In genomic region chr9:91381284-91382110, GRCm38 (mm10) we compare ENCODE assay signal across 8 mouse cellular contexts. TPM values are rescaled to one million over a fixed set of nuclear protein-coding genes. Genes with fewer than 3 reads are reported as not detected.
DNase-seq lines count a peak whose midpoint lies in the region; ATAC-seq and TF ChIP-seq lines count a peak whose summit lies in the region.

No protein-coding gene starts in this region.

- TF ChIP-seq CTCF in cerebellum, adult 2 months (IDR thresholded peaks at IDR 0.05; ENCODE audit: borderline replicate concordance, insufficient read depth, low read depth, low read length) = no peak
- TF ChIP-seq CTCF in olfactory bulb, adult 2 months (IDR thresholded peaks at IDR 0.05; ENCODE audit: insufficient read depth, low read depth, low read length) = no peak

- peak overlapping the region; percentile 53 for H3K9ac ChIP-seq in forebrain, embryonic 16.5 days (replicated peaks; ENCODE audit: low read depth, low read length)

- peak; percentile 63 for ATAC-seq in forebrain, embryonic 16.5 days

- no peaks in the 10 kb centered on the region for H3K9me3 ChIP-seq in forebrain, embryonic 16.5 days (ENCODE audit: control insufficient read depth, low read length)
- H3K9me3 ChIP-seq in limb, embryonic 10.5 days (replicated peaks) = no peaks in the 10 kb centered on the region

- H3K4me3 ChIP-seq in cerebellum, adult 2 months (replicated peaks; ENCODE audit: insufficient read depth, low read depth, low read length) = peak overlapping the region; percentile 83
- H3K4me3 ChIP-seq in forebrain, embryonic 16.5 days (replicated peaks; ENCODE audit: low read length) = peak overlapping the region; percentile 32
- H3K4me3 ChIP-seq in limb, embryonic 10.5 days = peak overlapping the region; percentile 64
- H3K4me3 ChIP-seq in olfactory bulb, adult 2 months (ENCODE audit: insufficient read depth, low read depth, low read length) = peak overlapping the region; percentile 51

- H3K4me1 ChIP-seq in cerebellum, adult 2 months (ENCODE audit: control insufficient read depth, insufficient read depth, low read length) = peaks cover 22% of the 10 kb centered on the region
- H3K4me1 ChIP-seq in forebrain, embryonic 16.5 days (replicated peaks; ENCODE audit: control insufficient read depth, insufficient read depth, low read length) = peaks cover 19% of the 10 kb centered on the region
- peaks cover 22% of the 10 kb centered on the region for H3K4me1 ChIP-seq in limb, embryonic 10.5 days
- H3K4me1 ChIP-seq in olfactory bulb, adult 2 months (ENCODE audit: control insufficient read depth, insufficient read depth, low read length) = peaks cover 21% of the 10 kb centered on the region

- no peaks in the 10 kb centered on the region for H3K27me3 ChIP-seq in cerebellum, adult 2 months (ENCODE audit: control insufficient read depth, insufficient read depth, low read length)
- H3K27me3 ChIP-seq in forebrain, embryonic 16.5 days (replicated peaks; ENCODE audit: control insufficient read depth, insufficient read depth, low read length) = peaks cover 57% of the 10 kb centered on the region
- H3K27me3 ChIP-seq in limb, embryonic 10.5 days (ENCODE audit: low read depth, poor library complexity, severe bottlenecking) = peaks cover 100% of the 10 kb centered on the region

- peak overlapping the region; percentile 49 for H3K4me2 ChIP-seq in forebrain, embryonic 16.5 days (ENCODE audit: low read length)

- no peaks in the 10 kb centered on the region for H3K36me3 ChIP-seq in forebrain, embryonic 16.5 days (ENCODE audit: control insufficient read depth, insufficient read depth)
- no peaks in the 10 kb centered on the region for H3K36me3 ChIP-seq in limb, embryonic 10.5 days

- peak overlapping the region; percentile 100 for H3K27ac ChIP-seq in cerebellum, adult 2 months (ENCODE audit: insufficient read depth, low read length)
- peak overlapping the region; percentile 68 for H3K27ac ChIP-seq in forebrain, embryonic 16.5 days (ENCODE audit: low read length)
- H3K27ac ChIP-seq in limb, embryonic 10.5 days = peak overlapping the region; percentile 89
- H3K27ac ChIP-seq in olfactory bulb, adult 2 months (ENCODE audit: insufficient read depth, low read depth, low read length) = peak overlapping the region; percentile 65; the same call in 1 of the 2 replicates

- under 1% methylated on average over 74 of the region's 76 CpGs for WGBS in cerebellum, adult 2 months
- under 1% methylated on average over 68 of the region's 76 CpGs for WGBS in forebrain, embryonic 16.5 days
- under 1% methylated on average over 72 of the region's 76 CpGs for WGBS in limb, embryonic 10.5 days
- WGBS in olfactory bulb, adult 2 months = 2% methylated on average over 76 of the region's 76 CpGs

- peak; percentile 67; the same call in 1 of the 2 replicates for TF ChIP-seq POLR2A in cerebellum, adult 2 months (IDR thresholded peaks at IDR 0.05; ENCODE audit: borderline replicate concordance, insufficient read depth, low read length)
- no peak for TF ChIP-seq POLR2A in olfactory bulb, adult 2 months (IDR thresholded peaks at IDR 0.05; ENCODE audit: insufficient read depth, low read depth, low read length)

- peak; percentile 51 to 63 for DNase-seq in layer of hippocampus, postnatal 10 days (ENCODE audit: low spot score in 2 of 2)
- DNase-seq in layer of hippocampus, adult 11-12 months (ENCODE audit: low spot score) = no peak
- peak; percentile 94 for DNase-seq in cerebellum, adult 2 months
- DNase-seq in limb, embryonic 10.5 days (ENCODE audit: low spot score) = peak; percentile 83
- DNase-seq in thymus, postnatal 36 days = no peak
- DNase-seq in thymus, adult 18-20 months = no peak

RNA-seq across cellular contexts. Expression of gene Zic1, which starts 15.9 kb away (rescaled TPM):
- 10 to 100 TPM; 16.7 to 25.1 TPM for total RNA-seq in layer of hippocampus, postnatal 10 days (2021)
- polyA plus RNA-seq in cerebellum, adult 2 months (2012; rRNA removed) = 1,121 and 1,289 TPM in 2 replicates
- 4.5 and 8.0 TPM in 2 replicates for polyA plus RNA-seq in forebrain, embryonic 16.5 days (2015; fragmentation: Nextera tagmentation; extraction: Ambion mirVana)
- 0.05 and 0.06 TPM in 2 replicates for polyA plus RNA-seq in limb, embryonic 10.5 days (2016; fragmentation: Nextera tagmentation; extraction: Ambion mirVana)
- not detected in 2 replicates for polyA plus RNA-seq in olfactory bulb, adult 2 months (2012; ENCODE audit: insufficient read depth, insufficient read length, low replicate concordance, missing spikeins)

RNA-seq across cellular contexts. Expression of gene Zic4, which starts 19.3 kb away (rescaled TPM):
- 1 to 10 TPM; 7.1 to 7.5 TPM for total RNA-seq in layer of hippocampus, postnatal 10 days (2021)
- 37.4 and 45.3 TPM in 2 replicates for polyA plus RNA-seq in cerebellum, adult 2 months (2012; rRNA removed)
- 28.3 and 47.6 TPM in 2 replicates for polyA plus RNA-seq in forebrain, embryonic 16.5 days (2015; fragmentation: Nextera tagmentation; extraction: Ambion mirVana)
- 0.05 and 0.24 TPM in 2 replicates for polyA plus RNA-seq in limb, embryonic 10.5 days (2016; fragmentation: Nextera tagmentation; extraction: Ambion mirVana)
- not detected in 2 replicates for polyA plus RNA-seq in olfactory bulb, adult 2 months (2012; ENCODE audit: insufficient read depth, insufficient read length, low replicate concordance, missing spikeins)

Comparison
In these comparisons a context has a peak if more than half of its experiments do, and no peak if none do; other contexts are left out.
1. DNase-seq: peak in layer of hippocampus, postnatal 10 days (2 of 2), cerebellum, adult 2 months (2 of 2) and limb, embryonic 10.5 days (single experiment); none in layer of hippocampus, adult 11-12 months (single experiment), thymus, postnatal 36 days (0 of 2) and thymus, adult 18-20 months (0 of 2).
2. H3K4me3 ChIP-seq: peak in every context shown above with its lines; median percentile 83 in cerebellum, adult 2 months; 64 in limb, embryonic 10.5 days; 51 in olfactory bulb, adult 2 months; 32 in forebrain, embryonic 16.5 days.
3. RNA of gene Zic1, which starts 15.9 kb away (polyA plus RNA-seq): 1,121 to 1,289 TPM in cerebellum, adult 2 months; 4.5 to 8.0 TPM in forebrain, embryonic 16.5 days, 0.05 to 0.06 TPM in limb, embryonic 10.5 days and not detected in olfactory bulb, adult 2 months; every median in the first group is over 10 times any median in the second.
4. RNA of gene Zic4, which starts 19.3 kb away (polyA plus RNA-seq): 28.3 to 47.6 TPM in forebrain, embryonic 16.5 days and 37.4 to 45.3 TPM in cerebellum, adult 2 months; 0.05 to 0.24 TPM in limb, embryonic 10.5 days and not detected in olfactory bulb, adult 2 months; every median in the first group is over 10 times any median in the second.
5. Peak in every context shown above with its lines, with median percentiles within 50 percentile points of each other: H3K27ac ChIP-seq.